Mouse (Mus musculus): ENCODE results near the gene Nav2. TPM values are rescaled to one million over a fixed set of nuclear protein-coding genes. Genes with fewer than 3 reads are reported as not detected.

Gene Nav2
- polyA plus RNA-seq, 1 experiment from 2014 or later = 12.4 TPM

DNA sequence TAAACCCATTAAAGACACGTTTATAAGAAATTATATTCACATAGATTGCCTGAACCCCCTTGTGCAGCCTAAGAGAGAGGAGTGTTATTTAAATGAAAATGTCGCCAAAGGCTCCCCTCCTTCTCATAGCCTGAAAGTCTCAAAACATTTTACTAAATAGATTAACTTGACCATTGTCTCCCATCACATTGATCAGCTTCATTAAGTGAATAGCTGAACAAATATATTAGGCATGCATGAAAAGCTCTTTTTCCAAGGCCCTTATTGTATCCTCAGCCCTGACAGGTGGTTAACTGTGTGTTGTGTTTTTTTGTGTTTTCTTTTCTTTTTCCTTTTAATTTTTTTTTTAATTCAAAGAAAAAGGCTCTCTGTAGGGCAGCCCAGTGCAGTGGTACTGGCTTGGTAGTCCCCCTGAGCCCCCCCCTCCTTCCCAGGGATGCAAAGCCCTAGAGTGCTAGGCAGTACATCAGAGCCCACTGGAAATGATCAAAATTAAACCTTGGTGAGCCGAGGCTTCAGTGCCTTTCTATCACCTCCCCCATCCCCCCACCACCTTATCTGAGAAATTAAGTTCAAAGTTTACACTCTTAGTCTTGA is 732.3 kb downstream of the Nav2 start:
- Histone ChIP-seq H3K4me3 (replicated peaks) (no peak overlapping the region), H3K4me2 (no peak overlapping the region), H3K9me3 (peaks cover 4% of the 10 kb centered on the region; the same call in 1 of the 2 replicates), H3K27ac (no peak overlapping the region), H3K36me3 (no peaks in the 10 kb centered on the region), H3K27me3 (peaks cover 78% of the 10 kb centered on the region), H3K4me1 (replicated peaks) (peaks cover 10% of the 10 kb centered on the region; the same call in 1 of the 2 replicates), H3K9ac (replicated peaks) (no peak overlapping the region)
- ATAC-seq (ENCODE audit: insufficient number of reproducible peaks, insufficient read depth, low FRiP score, low TSS enrichment, low read depth) = no peak
- 17% methylated on average over 3 of the region's 3 CpGs for WGBS

Other genes with a start within 250 kb of the Nav2 start
- 29.6 TPM in 2 replicates for gene Zdhhc13, start 119.7 kb upstream of the Nav2 start, polyA plus RNA-seq (2016; fragmentation: Nextera tagmentation; extraction: Ambion mirVana)
- 7.6 and 8.4 TPM in 2 replicates for gene Csrp3, start 60.7 kb upstream of the Nav2 start, polyA plus RNA-seq (2016; fragmentation: Nextera tagmentation; extraction: Ambion mirVana)
- gene E2f8, start 27.1 kb upstream of the Nav2 start, polyA plus RNA-seq (2016; fragmentation: Nextera tagmentation; extraction: Ambion mirVana) = 13.7 and 15.4 TPM in 2 replicates

Data from limb, embryonic 12.5 days (tissue).